Mouse (Mus musculus) gastrocnemius, postnatal 4 days (tissue): ENCODE data around the gene D430042O09Rik. TPM values are rescaled to one million over a fixed set of nuclear protein-coding genes. Genes with fewer than 3 reads are reported as not detected.

Source experiments
- DNase-seq, 2 experiments: peaks; one replicate each; pipeline ENCODE4 v3.0.0; 2021 to 2022; ENCODE audit warnings: low spot score in 2 of 2, mixed read lengths in 2 of 2
- total RNA-seq, 2 experiments: library from RNA; stranded (reverse); gene quantifications; 2 replicates each; pipeline ENCODE4 v1.2.3; 2021

The D430042O09Rik gene
- total RNA-seq, 2 experiments from 2014 or later: 10.8 to 15.0 TPM

DNA sequence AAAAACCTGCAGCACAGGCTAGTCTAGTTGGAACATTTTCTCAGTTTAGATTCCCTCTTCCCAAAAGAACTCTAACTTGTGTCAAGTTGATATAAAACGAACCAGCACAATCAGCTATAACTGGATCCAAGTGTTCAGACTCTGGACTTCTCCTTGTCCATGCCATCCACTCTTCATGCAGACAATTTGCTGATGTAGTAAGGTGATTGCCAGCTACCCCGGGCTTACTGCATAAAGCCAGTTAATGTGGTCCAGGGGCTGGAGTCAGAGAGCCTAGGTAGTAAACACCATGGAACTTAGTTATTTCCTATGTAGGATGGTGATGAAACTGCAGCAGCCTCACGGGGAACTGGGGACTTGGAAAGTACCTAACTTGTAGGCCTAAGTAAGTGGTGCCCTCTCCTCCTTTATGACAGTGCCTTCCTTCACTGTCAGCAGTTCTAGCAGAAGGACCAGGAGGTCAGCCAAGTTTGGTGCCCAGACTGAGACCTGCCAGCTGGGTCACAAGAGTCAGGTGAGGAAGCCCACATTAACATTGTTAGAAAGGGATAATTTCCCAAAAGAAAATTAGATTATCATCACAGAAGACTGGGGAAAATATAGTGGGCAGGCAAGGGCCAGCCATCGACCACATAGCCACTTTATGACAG is 28.8 kb downstream of the D430042O09Rik start:
- no peak for DNase-seq

DNA sequence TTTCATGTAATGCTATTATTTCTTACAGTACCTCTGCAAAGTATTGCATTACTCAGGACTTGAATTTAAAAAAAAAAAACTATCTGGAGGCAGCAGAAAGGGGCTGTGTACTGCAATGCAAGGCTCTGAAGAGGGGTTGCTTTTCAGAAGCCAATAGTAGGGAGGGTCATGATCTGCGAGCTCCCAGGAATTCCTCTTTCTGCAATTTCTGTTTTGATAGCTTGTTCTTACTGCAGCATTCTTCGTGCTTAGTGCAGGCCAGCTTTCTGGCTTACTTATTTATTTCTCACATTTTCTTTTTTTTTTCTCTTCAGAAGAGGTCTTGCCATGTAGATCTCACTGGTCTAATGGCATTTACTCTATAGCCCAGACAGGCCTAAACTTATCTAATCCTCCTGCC is 32.8 kb downstream of the D430042O09Rik start:
- no peak for DNase-seq

- no peak for DNase-seq
Measured at GRCm38 (mm10) chr7:125741271-125741703, 33.6 kb downstream of the D430042O09Rik start.

- no peak for DNase-seq
Measured at GRCm38 (mm10) chr7:125744774-125745173, 37.1 kb downstream of the D430042O09Rik start.

DNA sequence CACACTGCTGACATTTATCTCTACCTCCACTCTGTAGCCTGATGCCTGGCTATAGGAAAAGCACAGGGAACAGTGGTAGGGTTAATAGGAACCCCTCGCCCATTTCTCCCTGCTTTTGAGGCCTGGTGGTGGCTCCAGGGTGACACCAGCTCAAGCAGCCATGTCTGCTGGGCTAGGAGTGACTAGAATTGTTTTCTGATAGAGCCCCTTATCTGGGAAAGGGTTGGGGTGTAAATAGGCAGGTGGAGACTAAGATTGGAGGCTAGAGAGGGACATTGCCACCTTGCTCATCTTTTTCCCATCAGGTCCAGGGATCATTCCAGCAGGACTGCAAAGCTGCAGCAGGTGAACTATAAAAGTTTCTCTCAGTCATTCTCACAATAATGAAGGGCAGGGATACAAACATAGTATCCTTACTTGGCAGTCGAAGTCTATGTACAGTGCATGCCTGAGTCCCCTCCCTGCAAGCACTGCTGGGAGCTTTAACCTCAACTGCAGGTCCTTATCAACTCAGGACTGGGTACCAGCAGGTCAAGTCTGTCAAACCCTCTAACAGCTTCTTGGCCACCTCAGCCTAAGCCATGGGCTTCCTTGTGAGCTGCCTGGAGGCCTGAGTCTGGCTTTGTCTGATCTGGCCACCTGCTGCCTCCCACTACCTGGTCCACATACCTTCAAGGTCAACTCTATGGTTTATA is 39.1 kb downstream of the D430042O09Rik start:
- no peak for DNase-seq

GRCm38 (mm10) chr7:125747316-125747690 is 39.6 kb downstream of the D430042O09Rik start:
- no peak for DNase-seq

- DNase-seq: no peak
Measured at GRCm38 (mm10) chr7:125748186-125748585, 40.5 kb downstream of the D430042O09Rik start.

DNA sequence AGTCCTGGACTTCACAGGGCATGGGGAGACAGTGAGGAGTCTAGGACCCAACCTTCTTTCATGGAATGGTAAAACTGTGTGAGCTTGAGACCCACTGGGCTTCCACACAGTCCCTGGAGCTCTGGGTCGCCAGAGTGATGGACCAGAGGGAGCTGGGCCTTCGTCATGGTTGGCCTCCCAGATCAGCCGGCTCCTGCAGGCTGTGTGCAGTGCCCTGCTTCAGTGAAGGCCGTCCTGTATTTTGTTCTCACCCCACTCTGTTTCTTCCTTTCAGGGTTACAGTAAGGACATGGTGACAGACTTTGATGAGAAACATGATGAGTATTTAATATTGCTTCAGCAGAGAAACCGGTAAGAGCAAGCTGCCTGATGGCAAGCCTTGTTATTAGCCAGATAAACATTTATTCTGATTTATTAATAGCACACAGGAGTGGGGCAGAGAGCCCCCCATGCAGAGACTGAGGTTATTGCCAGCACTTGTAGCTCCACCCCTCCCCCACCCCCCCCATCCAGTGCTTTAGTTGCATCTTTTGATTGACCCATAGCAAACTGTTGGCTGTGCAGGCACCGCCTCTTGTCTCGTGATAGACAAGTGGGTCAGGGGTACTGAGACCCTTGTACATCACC is 45.1 kb downstream of the D430042O09Rik start:
- no peak for DNase-seq

- no peak for DNase-seq
Measured at GRCm38 (mm10) chr7:125753326-125753715, 45.6 kb downstream of the D430042O09Rik start.

- DNase-seq: no peak
Measured at GRCm38 (mm10) chr7:125756806-125757205, 49.1 kb downstream of the D430042O09Rik start.

- DNase-seq: no peak
Measured at GRCm38 (mm10) chr7:125757896-125758623, 50.4 kb downstream of the D430042O09Rik start.

DNA sequence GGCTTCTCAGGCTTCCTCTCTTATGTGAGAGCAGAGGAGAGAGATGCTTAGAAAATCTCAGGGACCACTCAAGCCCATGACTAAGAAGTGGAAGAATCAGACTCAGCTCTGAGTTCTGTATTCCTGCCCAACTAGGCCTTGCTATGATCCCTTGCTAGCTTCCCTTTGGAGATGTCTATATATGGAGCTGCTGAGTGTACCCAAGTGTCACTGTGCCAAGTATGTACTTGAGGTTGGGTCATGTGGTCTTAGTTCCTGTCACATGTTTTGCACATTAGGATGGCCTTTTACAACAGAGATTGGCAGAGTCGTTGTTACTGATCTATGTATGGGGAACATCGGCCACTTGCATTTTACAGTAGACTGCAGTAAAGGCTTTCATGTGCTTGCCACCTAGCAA is 54.6 kb downstream of the D430042O09Rik start:
- no peak for DNase-seq

DNA sequence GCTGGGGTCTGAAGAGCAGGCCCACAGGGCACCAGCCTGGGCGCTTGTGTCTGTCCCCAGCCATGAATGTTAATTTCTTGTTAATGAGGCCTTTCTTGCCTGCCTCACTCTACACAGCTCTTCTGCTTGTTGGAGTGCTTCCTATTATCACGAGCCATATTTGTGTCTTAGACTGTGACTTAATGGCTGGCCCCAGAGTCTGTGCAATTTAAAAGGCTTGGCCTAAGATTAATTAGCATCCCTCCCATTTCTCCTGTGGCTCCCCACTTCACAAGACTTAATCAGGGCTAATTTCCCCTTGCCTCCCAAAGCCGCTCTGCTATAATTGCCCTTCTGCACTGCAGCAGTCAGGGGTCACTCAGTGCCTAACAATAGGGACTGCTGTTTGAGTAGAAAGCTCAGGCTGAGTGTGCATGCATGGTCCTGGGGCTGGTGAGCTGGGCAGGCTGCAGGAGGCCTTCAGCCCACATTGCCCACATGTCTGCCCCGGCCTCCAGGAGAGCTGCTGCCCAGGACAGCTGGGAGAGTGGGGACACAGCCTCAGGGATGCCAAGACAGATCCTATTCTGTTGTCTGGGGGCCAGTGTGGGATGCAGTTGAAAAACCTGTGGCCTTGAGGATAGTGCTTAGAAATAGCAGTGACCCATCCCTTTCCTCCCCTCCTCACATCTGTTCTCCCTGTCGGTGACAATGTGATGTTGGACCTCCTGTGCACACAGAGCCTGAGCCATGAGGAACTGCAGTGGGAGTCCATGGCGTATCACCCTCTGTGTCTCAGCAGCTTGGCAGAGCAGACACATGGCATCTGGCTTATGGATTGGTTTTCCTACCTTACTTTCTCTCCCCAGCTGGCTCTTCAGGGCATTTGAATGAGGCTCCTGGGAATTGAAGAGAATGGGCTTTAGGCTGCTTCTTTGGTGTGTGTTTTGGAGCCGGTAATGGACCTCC is 55.5 kb downstream of the D430042O09Rik start:
- no peak for DNase-seq

- no peak for DNase-seq
Measured at GRCm38 (mm10) chr7:125764373-125764772, 56.7 kb downstream of the D430042O09Rik start.

DNA sequence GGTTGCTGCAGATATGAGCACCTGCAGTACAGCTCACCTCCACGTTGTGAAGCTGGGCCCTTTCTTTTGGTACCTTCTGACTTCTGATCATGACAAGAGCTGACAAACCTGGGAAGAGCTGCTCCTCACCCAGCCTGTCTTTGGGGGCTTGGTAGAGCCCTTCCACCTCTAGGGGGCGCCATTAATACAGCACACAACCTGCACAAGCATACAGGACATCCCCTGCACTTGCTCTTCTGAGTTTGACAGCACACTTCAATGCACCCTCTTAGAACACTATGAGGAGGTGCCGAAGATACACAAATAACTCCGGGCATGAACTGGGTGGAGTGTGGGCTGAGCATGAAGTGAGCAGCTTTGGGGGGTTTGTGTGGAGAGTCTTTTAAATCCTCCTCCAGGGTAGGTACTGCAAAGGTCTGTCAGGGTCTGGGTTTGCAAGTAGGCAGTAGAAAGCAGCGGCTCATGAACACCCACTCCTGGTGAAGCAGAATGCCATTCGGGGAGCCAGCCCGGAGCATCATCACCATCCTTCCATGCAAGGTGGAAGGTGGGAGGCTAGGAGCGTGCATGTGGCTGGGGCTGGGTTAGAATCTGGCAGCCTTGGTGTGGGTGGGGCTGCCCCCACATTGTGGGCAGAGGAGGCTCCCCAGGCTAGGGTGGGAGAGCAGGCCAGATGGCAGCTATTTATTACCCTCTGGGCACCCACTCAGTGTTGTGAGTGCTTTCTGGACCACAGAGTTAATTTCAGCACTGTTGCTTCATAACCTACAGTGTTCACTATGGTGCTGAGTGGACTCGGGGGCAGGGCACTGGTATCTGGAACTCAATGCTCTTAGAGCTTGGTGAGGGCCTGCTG is 59.5 kb downstream of the D430042O09Rik start:
- DNase-seq: peak in 1 of 2 experiments; percentile 34

DNA sequence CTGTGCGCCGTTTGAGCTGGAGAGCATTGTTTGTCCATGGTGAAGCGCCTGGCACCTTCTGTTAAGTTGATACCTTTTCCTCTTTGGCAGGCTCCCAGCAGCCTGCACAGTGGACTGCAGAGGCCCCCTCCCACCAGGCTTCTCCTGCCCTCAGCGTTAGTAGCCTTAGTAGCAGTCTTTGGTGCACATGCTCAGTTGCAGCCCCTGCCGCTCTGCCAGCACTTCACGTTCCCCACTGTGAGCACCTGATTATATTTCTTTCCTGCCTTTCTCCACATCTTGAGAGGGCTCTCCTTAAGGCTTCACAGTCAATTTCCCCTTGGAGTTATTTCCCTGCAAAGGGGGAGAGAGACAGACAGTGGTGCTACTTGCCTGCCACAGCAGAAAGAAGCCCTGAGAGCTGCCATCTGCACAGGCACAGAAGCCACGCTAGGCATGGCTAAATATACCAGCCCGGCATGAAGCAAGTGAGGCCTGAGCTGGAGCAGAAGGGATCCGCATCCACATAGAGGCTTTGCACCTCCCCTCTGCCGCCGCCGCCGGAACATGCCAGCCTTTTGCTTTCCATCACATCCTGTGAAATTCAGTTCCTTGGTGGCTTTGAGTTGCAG is 65.4 kb downstream of the D430042O09Rik start:
- no peak for DNase-seq

GRCm38 (mm10) chr7:125783206-125783605 is 75.5 kb downstream of the D430042O09Rik start:
- DNase-seq: no peak

DNA sequence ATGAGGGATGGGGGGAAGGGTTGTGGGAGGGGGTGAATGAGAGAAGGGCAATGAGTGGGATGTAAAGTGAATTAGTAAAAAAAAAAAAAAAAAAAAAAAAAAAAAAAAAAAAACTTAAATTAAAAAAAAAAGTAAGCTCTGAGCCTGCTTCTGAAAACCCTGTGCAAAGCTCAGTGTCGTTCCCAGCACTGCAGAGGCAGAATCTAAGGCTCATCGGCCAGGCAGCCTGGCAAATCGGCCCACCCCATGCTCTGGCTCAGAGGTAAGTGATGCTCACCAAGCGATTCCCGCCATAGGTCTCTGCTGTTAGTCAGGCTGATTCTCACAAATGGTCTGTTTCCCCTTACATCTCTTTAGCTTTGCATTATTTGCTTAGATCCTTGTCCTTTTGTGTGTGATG is 78.4 kb downstream of the D430042O09Rik start:
- DNase-seq: no peak

GRCm38 (mm10) chr7:125787046-125787445 is 79.4 kb downstream of the D430042O09Rik start:
- no peak for DNase-seq
